Mouse (Mus musculus) testis, adult 2 months (tissue): ENCODE measurements around the gene Taf4. TPM values are rescaled to one million over a fixed set of nuclear protein-coding genes. Genes with fewer than 3 reads are reported as not detected.

Experiments used
- H3K27ac ChIP-seq: fragments of 200-500 bp; 2 replicates; pipeline ENCODE4 v1.5.1; 2012; ENCODE audit warnings: low read depth, low read length; ENCODE audit not compliant: control insufficient read depth, insufficient read depth
- H3K27me3 ChIP-seq: fragments of 200-500 bp; 2 replicates; pipeline ENCODE4 v1.6.1; 2012; ENCODE audit warnings: mild to moderate bottlenecking, low read length, moderate library complexity; ENCODE audit not compliant: control insufficient read depth, insufficient read depth
- H3K36me3 ChIP-seq: fragments of 200-500 bp; 2 replicates; pipeline ENCODE4 v1.6.1; 2012; ENCODE audit warnings: mild to moderate bottlenecking, low read length; ENCODE audit not compliant: control insufficient read depth, insufficient read depth
- H3K4me1 ChIP-seq: fragments of 200-500 bp; 2 replicates; pipeline ENCODE4 v1.6.1; 2012; ENCODE audit warnings: low read length; ENCODE audit not compliant: control insufficient read depth, insufficient read depth
- H3K4me3 ChIP-seq: fragments of 200-500 bp; 2 replicates; pipeline ENCODE4 v1.5.1; 2012; ENCODE audit warnings: low read depth, mild to moderate bottlenecking, low read length, moderate library complexity, mixed read lengths; ENCODE audit not compliant: control insufficient read depth
- CTCF ChIP-seq: fragments of 200-500 bp; IDR thresholded peaks from 2 replicates; pipeline ENCODE4 v1.5.1; 2012; ENCODE audit warnings: low read depth, mild to moderate bottlenecking, inconsistent platforms, low read length, moderate library complexity; ENCODE audit not compliant: control insufficient read depth, insufficient read depth, insufficient replicate concordance
- POLR2A ChIP-seq: fragments of 200-500 bp; IDR thresholded peaks from 2 replicates; pipeline ENCODE4 v1.6.1; 2012; ENCODE audit warnings: low read depth, mild to moderate bottlenecking, inconsistent platforms, low read length, moderate library complexity; ENCODE audit not compliant: control insufficient read depth
- polyA plus RNA-seq: library from polyadenylated mRNA; depleted of rRNA; stranded (reverse); fragments of >200 nt; gene quantifications from 2 replicates; pipeline ENCODE4 v1.2.3, GENCODE M21; 2012

Gene Taf4
- polyA plus RNA-seq, 1 experiment: 4.2 TPM

GRCm38 (mm10) chr2:180001635-180002034, 25.2 kb upstream of the Taf4 start:
- H3K27ac ChIP-seq: no peak overlapping the region
- H3K4me3 ChIP-seq: no peak overlapping the region
- TF ChIP-seq POLR2A (no peak), CTCF (no peak)
- no peaks in the 10 kb centered on the region for H3K36me3 ChIP-seq
- H3K4me1 ChIP-seq: no peaks in the 10 kb centered on the region
- no peaks in the 10 kb centered on the region for H3K27me3 ChIP-seq

GRCm38 (mm10) chr2:179998431-179998830, 22.0 kb upstream of the Taf4 start:
- Histone ChIP-seq H3K4me3 (no peak overlapping the region), H3K27ac (no peak overlapping the region), H3K27me3 (no peaks in the 10 kb centered on the region), H3K4me1 (no peaks in the 10 kb centered on the region), H3K36me3 (no peaks in the 10 kb centered on the region)
- no peak for TF ChIP-seq CTCF
- no peak for TF ChIP-seq POLR2A

- TF ChIP-seq POLR2A (no peak), CTCF (no peak)
- no peaks in the 10 kb centered on the region for H3K27me3 ChIP-seq
- H3K36me3 ChIP-seq: no peaks in the 10 kb centered on the region
- no peak overlapping the region for H3K27ac ChIP-seq
- H3K4me1 ChIP-seq: no peaks in the 10 kb centered on the region
- H3K4me3 ChIP-seq: no peak overlapping the region
Measured at GRCm38 (mm10) chr2:179993071-179993470, 16.6 kb upstream of the Taf4 start.

GRCm38 (mm10) chr2:179989098-179989497, 12.7 kb upstream of the Taf4 start:
- Histone ChIP-seq H3K4me3 (no peak overlapping the region), H3K27me3 (no peaks in the 10 kb centered on the region), H3K4me1 (no peaks in the 10 kb centered on the region), H3K36me3 (no peaks in the 10 kb centered on the region), H3K27ac (no peak overlapping the region)
- TF ChIP-seq CTCF (no peak), POLR2A (no peak)

GRCm38 (mm10) chr2:179986437-179987022, 10.1 kb upstream of the Taf4 start:
- H3K27ac ChIP-seq: no peak overlapping the region
- H3K4me1 ChIP-seq: no peaks in the 10 kb centered on the region
- H3K4me3 ChIP-seq: no peak overlapping the region
- H3K27me3 ChIP-seq: no peaks in the 10 kb centered on the region
- TF ChIP-seq POLR2A: no peak
- TF ChIP-seq CTCF: no peak
- H3K36me3 ChIP-seq: no peaks in the 10 kb centered on the region

GRCm38 (mm10) chr2:179985695-179986094, 9.2 kb upstream of the Taf4 start:
- Histone ChIP-seq H3K27ac (no peak overlapping the region), H3K27me3 (no peaks in the 10 kb centered on the region), H3K36me3 (no peaks in the 10 kb centered on the region), H3K4me3 (no peak overlapping the region), H3K4me1 (no peaks in the 10 kb centered on the region)
- TF ChIP-seq CTCF (no peak), POLR2A (no peak)

- Histone ChIP-seq H3K27ac (no peak overlapping the region), H3K4me3 (no peak overlapping the region), H3K4me1 (no peaks in the 10 kb centered on the region), H3K27me3 (no peaks in the 10 kb centered on the region), H3K36me3 (no peaks in the 10 kb centered on the region)
- no peak for TF ChIP-seq POLR2A
- no peak for TF ChIP-seq CTCF
Measured at GRCm38 (mm10) chr2:179984830-179985229, 8.4 kb upstream of the Taf4 start.
